Mouse (Mus musculus): ENCODE data around the gene Fgfr2. TPM values are rescaled to one million over a fixed set of nuclear protein-coding genes. Genes with fewer than 3 reads are reported as not detected.

The Fgfr2 gene
- polyA plus RNA-seq, 1 experiment from 2014 or later, result not detected

GRCm38 (mm10) chr7:132965707-132966106 is 157.4 kb downstream of the Fgfr2 start:
- WGBS (ENCODE audit: missing documents), result 80% methylated on average over 2 of the region's 2 CpGs
- Histone ChIP-seq H3K79me2 (ENCODE audit: inconsistent target) (peaks cover 42% of the 10 kb centered on the region), H3K27ac (no peak overlapping the region), H3K4me3 (ENCODE audit: inconsistent target) (no peak overlapping the region), H3K36me3 (ENCODE audit: inconsistent target) (0 out of 2 replicates have a peak, but pooled peaks cover 12% of the 10 kb centered on the region)

GRCm38 (mm10) chr7:132964395-132964794 is 158.8 kb downstream of the Fgfr2 start:
- Histone ChIP-seq H3K27ac (no peak overlapping the region), H3K36me3 (ENCODE audit: inconsistent target) (0 out of 2 replicates have a peak, but pooled peaks cover 12% of the 10 kb centered on the region), H3K79me2 (ENCODE audit: inconsistent target) (peaks cover 55% of the 10 kb centered on the region), H3K4me3 (ENCODE audit: inconsistent target) (no peak overlapping the region)
- 89% methylated on average over 3 of the region's 3 CpGs for WGBS (ENCODE audit: missing documents)

GRCm38 (mm10) chr7:132950613-132951012 is 172.5 kb downstream of the Fgfr2 start:
- WGBS (ENCODE audit: missing documents), result 94% methylated on average over 3 of the region's 3 CpGs
- Histone ChIP-seq H3K4me3 (ENCODE audit: inconsistent target) (no peak overlapping the region), H3K79me2 (ENCODE audit: inconsistent target) (peaks cover 100% of the 10 kb centered on the region), H3K36me3 (ENCODE audit: inconsistent target) (no peaks in the 10 kb centered on the region), H3K27ac (no peak overlapping the region)

GRCm38 (mm10) chr7:132949968-132950367 is 173.2 kb downstream of the Fgfr2 start:
- H3K36me3 ChIP-seq (ENCODE audit: inconsistent target), result no peaks in the 10 kb centered on the region
- H3K27ac ChIP-seq, result no peak overlapping the region
- H3K4me3 ChIP-seq (ENCODE audit: inconsistent target), result no peak overlapping the region
- peaks cover 100% of the 10 kb centered on the region for H3K79me2 ChIP-seq (ENCODE audit: inconsistent target)
- WGBS (ENCODE audit: missing documents), result 100% methylated on average over 4 of the region's 4 CpGs

- Histone ChIP-seq H3K36me3 (ENCODE audit: inconsistent target) (no peaks in the 10 kb centered on the region), H3K79me2 (ENCODE audit: inconsistent target) (peaks cover 100% of the 10 kb centered on the region), H3K4me3 (ENCODE audit: inconsistent target) (no peak overlapping the region), H3K27ac (no peak overlapping the region)
- WGBS (ENCODE audit: missing documents), result 92% methylated on average over 2 of the region's 2 CpGs
These were observed 182.6 kb downstream of the Fgfr2 start for GRCm38 (mm10) chr7:132940569-132940968.

- 81% methylated on average over 2 of the region's 2 CpGs for WGBS (ENCODE audit: missing documents)
- Histone ChIP-seq H3K36me3 (ENCODE audit: inconsistent target) (no peaks in the 10 kb centered on the region), H3K79me2 (ENCODE audit: inconsistent target) (peaks cover 100% of the 10 kb centered on the region), H3K4me3 (ENCODE audit: inconsistent target) (no peak overlapping the region), H3K27ac (no peak overlapping the region)
These were observed 184.0 kb downstream of the Fgfr2 start for GRCm38 (mm10) chr7:132939118-132939517.

- H3K4me3 ChIP-seq (ENCODE audit: inconsistent target), result no peak overlapping the region
- H3K36me3 ChIP-seq (ENCODE audit: inconsistent target), result no peaks in the 10 kb centered on the region
- peaks cover 82% of the 10 kb centered on the region for H3K79me2 ChIP-seq (ENCODE audit: inconsistent target)
- no peak overlapping the region for H3K27ac ChIP-seq
These were observed 188.4 kb downstream of the Fgfr2 start for GRCm38 (mm10) chr7:132934743-132935142.

GRCm38 (mm10) chr7:132933331-132933730 is 189.8 kb downstream of the Fgfr2 start:
- 96% methylated on average over 1 of the region's 1 CpGs for WGBS (ENCODE audit: missing documents)
- no peaks in the 10 kb centered on the region for H3K36me3 ChIP-seq (ENCODE audit: inconsistent target)
- no peak overlapping the region for H3K4me3 ChIP-seq (ENCODE audit: inconsistent target)
- no peak overlapping the region for H3K27ac ChIP-seq
- H3K79me2 ChIP-seq (ENCODE audit: inconsistent target), result peaks cover 68% of the 10 kb centered on the region

- peak overlapping the region; percentile 93 for H3K4me3 ChIP-seq (ENCODE audit: inconsistent target)
- no peaks in the 10 kb centered on the region for H3K36me3 ChIP-seq (ENCODE audit: inconsistent target)
- under 1% methylated on average over 43 of the region's 55 CpGs for WGBS (ENCODE audit: missing documents)
- H3K79me2 ChIP-seq (ENCODE audit: inconsistent target), result peaks cover 52% of the 10 kb centered on the region
- peak overlapping the region; percentile 60 for H3K27ac ChIP-seq
These were observed 191.4 kb downstream of the Fgfr2 start for GRCm38 (mm10) chr7:132931560-132932351.

- H3K4me3 ChIP-seq (ENCODE audit: inconsistent target), result peak within 1 kb of the TSS; percentile 93
- H3K27ac ChIP-seq, result peak within 1 kb of the TSS; percentile 60
- H3K36me3 ChIP-seq (ENCODE audit: inconsistent target), result no peaks in the 10 kb centered on the region
- under 1% methylated on average over 87 of the region's 93 CpGs for WGBS (ENCODE audit: missing documents)
- peaks cover 44% of the 10 kb centered on the region for H3K79me2 ChIP-seq (ENCODE audit: inconsistent target)
These were observed 192.1 kb downstream of the Fgfr2 start, which contains the start of gene Zranb1 for GRCm38 (mm10) chr7:132930850-132931559. TSS of gene Zranb1 (plus strand) at chr7:132931142.

- Histone ChIP-seq H3K4me3 (ENCODE audit: inconsistent target) (peak overlapping the region; percentile 72), H3K79me2 (ENCODE audit: inconsistent target) (peaks cover 35% of the 10 kb centered on the region), H3K27ac (peak overlapping the region; percentile 48; the same call in 1 of the 2 replicates), H3K36me3 (ENCODE audit: inconsistent target) (no peaks in the 10 kb centered on the region)
- WGBS (ENCODE audit: missing documents), result 81% methylated on average over 4 of the region's 5 CpGs
These were observed 193.1 kb downstream of the Fgfr2 start for GRCm38 (mm10) chr7:132930055-132930454.

GRCm38 (mm10) chr7:132927201-132927600 is 195.9 kb downstream of the Fgfr2 start:
- Histone ChIP-seq H3K36me3 (ENCODE audit: inconsistent target) (no peaks in the 10 kb centered on the region), H3K79me2 (ENCODE audit: inconsistent target) (peaks cover 6% of the 10 kb centered on the region), H3K4me3 (ENCODE audit: inconsistent target) (no peak overlapping the region), H3K27ac (no peak overlapping the region)
- 70% methylated on average over 3 of the region's 3 CpGs for WGBS (ENCODE audit: missing documents)

- no peak overlapping the region for H3K27ac ChIP-seq
- no peaks in the 10 kb centered on the region for H3K79me2 ChIP-seq (ENCODE audit: inconsistent target)
- H3K36me3 ChIP-seq (ENCODE audit: inconsistent target), result no peaks in the 10 kb centered on the region
- H3K4me3 ChIP-seq (ENCODE audit: inconsistent target), result no peak overlapping the region
- 91% methylated on average over 2 of the region's 2 CpGs for WGBS (ENCODE audit: missing documents)
These were observed 197.9 kb downstream of the Fgfr2 start for GRCm38 (mm10) chr7:132925227-132925626.

- H3K4me3 ChIP-seq (ENCODE audit: inconsistent target), result no peak overlapping the region
- 87% methylated on average over 3 of the region's 3 CpGs for WGBS (ENCODE audit: missing documents)
These were observed 201.2 kb downstream of the Fgfr2 start for GRCm38 (mm10) chr7:132921971-132922370.

GRCm38 (mm10) chr7:132903796-132904195 is 219.4 kb downstream of the Fgfr2 start:
- no peak overlapping the region for H3K27ac ChIP-seq
- no peaks in the 10 kb centered on the region for H3K36me3 ChIP-seq (ENCODE audit: inconsistent target)
- 82% methylated on average over 3 of the region's 3 CpGs for WGBS (ENCODE audit: missing documents)
- H3K79me2 ChIP-seq (ENCODE audit: inconsistent target), result no peaks in the 10 kb centered on the region
- no peak overlapping the region for H3K4me3 ChIP-seq (ENCODE audit: inconsistent target)

More at GRCm38 (mm10) chr7:132921971-132922370, 201.2 kb downstream of the Fgfr2 start:
- no peaks in the 10 kb centered on the region for H3K36me3 ChIP-seq (ENCODE audit: inconsistent target)
- H3K79me2 ChIP-seq (ENCODE audit: inconsistent target), result no peaks in the 10 kb centered on the region
- no peak overlapping the region for H3K27ac ChIP-seq

Data from macrophage (primary cell).